Mouse (Mus musculus): ENCODE results near the gene Sprr2k.

DNA sequence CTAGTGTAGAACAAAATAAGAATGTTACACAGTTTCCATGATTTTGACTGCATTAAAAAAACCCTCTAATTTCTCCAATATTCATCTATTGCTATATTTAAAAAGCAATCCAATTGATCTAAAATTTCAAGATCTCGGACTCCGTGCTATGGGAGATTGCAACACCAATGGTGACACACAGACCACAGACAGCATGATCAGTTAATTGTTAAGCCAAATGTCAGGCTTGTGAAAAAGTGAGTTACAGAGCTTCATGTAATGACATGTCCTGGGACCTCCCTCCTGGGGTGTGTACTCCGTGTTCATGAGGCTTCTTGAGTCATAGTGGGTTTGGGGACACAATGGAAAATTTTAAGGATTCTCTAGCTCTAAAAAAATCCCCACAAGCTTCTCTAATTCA is 7.8 kb downstream of the Sprr2k start:
- TF ChIP-seq POLR2A (IDR thresholded peaks at IDR 0.05; ENCODE audit: insufficient read depth, low read depth, low read length), result no peak
- TF ChIP-seq EP300 (IDR thresholded peaks at IDR 0.05; ENCODE audit: insufficient read depth, low read depth, low read length), result no peak
- TF ChIP-seq CTCF (IDR thresholded peaks at IDR 0.05), result no peak
